Mouse (Mus musculus): ENCODE results near the gene Ptpro.

DNA sequence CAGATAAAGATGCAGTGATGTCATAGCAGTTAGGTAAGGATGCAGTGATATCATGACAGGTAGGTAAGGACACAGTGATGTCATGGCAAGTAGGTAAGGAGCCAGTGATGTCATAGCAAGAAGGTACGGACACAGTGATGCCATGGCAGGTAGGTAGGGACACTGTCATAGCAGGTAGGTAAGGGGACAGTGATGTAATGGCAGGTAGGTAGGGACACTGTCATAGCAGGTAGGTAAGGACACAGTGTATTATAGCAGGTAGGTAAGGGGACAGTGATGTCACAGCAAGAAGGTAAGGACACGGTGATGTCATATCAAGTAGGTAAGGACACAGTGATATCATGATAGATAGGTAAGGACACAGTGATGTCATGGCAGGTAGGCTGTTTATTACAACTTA lies 244.4 kb downstream of the Ptpro start:
- TF ChIP-seq CTCF (conservative IDR thresholded peaks at IDR 0.05 in 1 of 2, IDR thresholded peaks at IDR 0.05 in 1 of 2; ENCODE audit: low read depth in 2 of 2, low read length in 2 of 2) (no peak), EP300 (IDR thresholded peaks at IDR 0.05; ENCODE audit: low read length) (no peak), POLR2A (IDR thresholded peaks at IDR 0.05; ENCODE audit: low read depth, low read length) (no peak), SMC3 (IDR thresholded peaks at IDR 0.05; ENCODE audit: low read depth, low read length) (no peak), MAZ (IDR thresholded peaks at IDR 0.05; ENCODE audit: low read depth, low read length) (no peak), UBTF (IDR thresholded peaks at IDR 0.05; ENCODE audit: low read depth, low read length) (no peak), TCF12 (IDR thresholded peaks at IDR 0.05; ENCODE audit: low read depth, low read length) (no peak), MYC (IDR thresholded peaks at IDR 0.05; ENCODE audit: low read depth, low read length) (no peak)
